ENCODE assay signal across 8 mouse cellular contexts in genomic region chr5:33640652-33641051, GRCm38 (mm10). TPM values are rescaled to one million over a fixed set of nuclear protein-coding genes. Genes with fewer than 3 reads are reported as not detected.
DNase-seq lines count a peak whose midpoint lies in the region; ATAC-seq and TF ChIP-seq lines count a peak whose summit lies in the region.

No protein-coding gene starts in this region.

- peak; percentile 34 to 80 for DNase-seq in adrenal gland, adult (ENCODE audit: inconsistent age in 2 of 2, low spot score in 1 of 2)
- DNase-seq in adrenal gland, adult 8-10 months: no peak
- peak; percentile 55 for DNase-seq in layer of hippocampus, adult 11-12 months (ENCODE audit: low spot score)
- no peak for DNase-seq in layer of hippocampus, adult 9-11 months
- DNase-seq in cerebellum, postnatal 36 days: peak; percentile 40 to 47
- DNase-seq in lung, embryonic 14.5 days: peak; percentile 77
- peak; percentile 18 to 61 for DNase-seq in spleen, postnatal 10 days (ENCODE audit: low spot score in 2 of 2)

- H3K27me3 ChIP-seq in kidney, embryonic 14.5 days (ENCODE audit: control insufficient read depth, insufficient read depth, low read length): no peaks in the 10 kb centered on the region
- no peaks in the 10 kb centered on the region for H3K27me3 ChIP-seq in lung, embryonic 14.5 days (ENCODE audit: insufficient read depth, low read length)

- H3K4me2 ChIP-seq in kidney, embryonic 14.5 days (replicated peaks; ENCODE audit: low read depth, low read length): no peak overlapping the region
- H3K4me2 ChIP-seq in lung, embryonic 14.5 days: no peak overlapping the region

- H3K4me3 ChIP-seq in kidney, embryonic 14.5 days (ENCODE audit: low read length): no peak overlapping the region
- no peak overlapping the region for H3K4me3 ChIP-seq in lung, embryonic 14.5 days (ENCODE audit: low read depth, low read length)

- H3K4me1 ChIP-seq in kidney, embryonic 14.5 days (ENCODE audit: control insufficient read depth, insufficient read depth, low read length): no peaks in the 10 kb centered on the region
- H3K4me1 ChIP-seq in lung, embryonic 14.5 days (ENCODE audit: insufficient read depth): no peaks in the 10 kb centered on the region

- WGBS in kidney, embryonic 14.5 days: 42% methylated on average over 3 of the region's 3 CpGs
- WGBS in lung, embryonic 14.5 days: 40% methylated on average over 3 of the region's 3 CpGs

- no peaks in the 10 kb centered on the region for H3K9me3 ChIP-seq in kidney, embryonic 14.5 days (ENCODE audit: control insufficient read depth, low read length)
- no peaks in the 10 kb centered on the region for H3K9me3 ChIP-seq in lung, embryonic 14.5 days (ENCODE audit: low read depth, low read length)

- ATAC-seq in kidney, embryonic 14.5 days (ENCODE audit: low FRiP score, low TSS enrichment): peak; percentile 52; the same call in 1 of the 2 replicates
- ATAC-seq in lung, embryonic 14.5 days (ENCODE audit: insufficient read depth): no peak

- no peak overlapping the region for H3K27ac ChIP-seq in kidney, embryonic 14.5 days (ENCODE audit: low read depth, low read length)
- no peak overlapping the region for H3K27ac ChIP-seq in lung, embryonic 14.5 days (ENCODE audit: low read depth)

- peaks cover 74% of the 10 kb centered on the region for H3K36me3 ChIP-seq in kidney, embryonic 14.5 days (ENCODE audit: control insufficient read depth, insufficient read depth, low read length)
- peaks cover 85% of the 10 kb centered on the region for H3K36me3 ChIP-seq in lung, embryonic 14.5 days (ENCODE audit: insufficient read depth)

- peak; percentile 76 for TF ChIP-seq CTCF in lung, embryonic 14.5 days (IDR thresholded peaks at IDR 0.05; ENCODE audit: low read depth)

- H3K9ac ChIP-seq in kidney, embryonic 14.5 days (ENCODE audit: low read depth, low read length): no peak overlapping the region
- H3K9ac ChIP-seq in lung, embryonic 14.5 days: no peak overlapping the region

RNA-seq across cellular contexts. Expression of gene Gm9903, which starts 10.9 kb away (rescaled TPM):
- total RNA-seq in adrenal gland, adult 8-10 months (2022): 1 to 10 TPM in 1 of 4 experiments, under 1 TPM in 3; 0.14 to 1.0 (median 0.62) TPM
- polyA plus RNA-seq in kidney, embryonic 14.5 days (2014; fragmentation: Nextera tagmentation; extraction: Ambion mirVana): 0.57 and 1.0 TPM in 2 replicates
- 0.26 and 0.31 TPM in 2 replicates for polyA plus RNA-seq in lung, embryonic 14.5 days (2014; fragmentation: Nextera tagmentation; extraction: Ambion mirVana)

RNA-seq across cellular contexts. Expression of gene Fam53a, which starts 11.2 kb away (rescaled TPM):
- total RNA-seq in adrenal gland, adult 8-10 months (2022): 10 to 100 TPM; 28.1 to 40.8 (median 34.8) TPM
- polyA plus RNA-seq in kidney, embryonic 14.5 days (2014; fragmentation: Nextera tagmentation; extraction: Ambion mirVana): 69.4 and 70.3 TPM in 2 replicates
- 63.5 and 64.4 TPM in 2 replicates for polyA plus RNA-seq in lung, embryonic 14.5 days (2014; fragmentation: Nextera tagmentation; extraction: Ambion mirVana)

RNA-seq across cellular contexts. Expression of gene Slbp, which starts 11.7 kb away (rescaled TPM):
- total RNA-seq in adrenal gland, adult 8-10 months (2022): 10 to 100 TPM; 34.0 to 42.1 (median 38.5) TPM
- 261 TPM in 2 replicates for polyA plus RNA-seq in kidney, embryonic 14.5 days (2014; fragmentation: Nextera tagmentation; extraction: Ambion mirVana)
- 265 and 275 TPM in 2 replicates for polyA plus RNA-seq in lung, embryonic 14.5 days (2014; fragmentation: Nextera tagmentation; extraction: Ambion mirVana)

RNA-seq across cellular contexts. Expression of gene Tacc3, which starts 17.3 kb away (rescaled TPM):
- 1 to 10 TPM; 3.5 to 9.6 (median 6.7) TPM for total RNA-seq in adrenal gland, adult 8-10 months (2022)
- 175 and 205 TPM in 2 replicates for polyA plus RNA-seq in kidney, embryonic 14.5 days (2014; fragmentation: Nextera tagmentation; extraction: Ambion mirVana)
- polyA plus RNA-seq in lung, embryonic 14.5 days (2014; fragmentation: Nextera tagmentation; extraction: Ambion mirVana): 254 and 261 TPM in 2 replicates

RNA-seq across cellular contexts. Expression of gene Tmem129, which starts 17.6 kb away (rescaled TPM):
- total RNA-seq in adrenal gland, adult 8-10 months (2022): 10 to 100 TPM; 28.6 to 37.7 (median 33.2) TPM
- 32.3 and 37.7 TPM in 2 replicates for polyA plus RNA-seq in kidney, embryonic 14.5 days (2014; fragmentation: Nextera tagmentation; extraction: Ambion mirVana)
- 38.3 and 39.7 TPM in 2 replicates for polyA plus RNA-seq in lung, embryonic 14.5 days (2014; fragmentation: Nextera tagmentation; extraction: Ambion mirVana)

Comparison
In these comparisons a context has a peak if more than half of its experiments do, and no peak if none do; other contexts are left out.
1. DNase-seq: peak in adrenal gland, adult (2 of 2), layer of hippocampus, adult 11-12 months (single experiment), cerebellum, postnatal 36 days (2 of 2), lung, embryonic 14.5 days (single experiment) and spleen, postnatal 10 days (2 of 2); none in adrenal gland, adult 8-10 months (single experiment) and layer of hippocampus, adult 9-11 months (single experiment).